Mouse (Mus musculus) forebrain, embryonic 10.5 days (tissue): ENCODE results near the gene Ttc9c. TPM values are rescaled to one million over a fixed set of nuclear protein-coding genes. Genes with fewer than 3 reads are reported as not detected.
A peak's percentile ranks its signal among the peaks of the same experiment; 100 is the strongest.

Source experiments
- DNase-seq: peaks from one replicate; pipeline ENCODE4 v3.0.0-alpha.2; 2017; ENCODE audit warnings: low spot score; ENCODE audit errors: extremely low spot score
- H3K27ac ChIP-seq: fragments of 300-500 bp; sonication (generic); 2 replicates; pipeline ENCODE4 v1.5.1; 2016; ENCODE audit warnings: mild to moderate bottlenecking
- H3K27me3 ChIP-seq: fragments of 300-500 bp; sonication (generic); 2 replicates; pipeline ENCODE4 v1.6.1; 2016; ENCODE audit warnings: mild to moderate bottlenecking; ENCODE audit not compliant: poor library complexity, severe bottlenecking
- H3K36me3 ChIP-seq: fragments of 300-500 bp; sonication (generic); replicated peaks from 2 replicates; pipeline ENCODE4 v1.6.1; 2016; ENCODE audit warnings: mild to moderate bottlenecking, moderate library complexity
- H3K4me1 ChIP-seq: fragments of 300-500 bp; sonication (generic); 2 replicates; pipeline ENCODE4 v1.6.1; 2016
- H3K4me3 ChIP-seq: fragments of 300-500 bp; sonication (generic); 2 replicates; pipeline ENCODE4 v1.5.1; 2016; ENCODE audit warnings: mild to moderate bottlenecking, moderate library complexity
- H3K9me3 ChIP-seq: fragments of 300-500 bp; sonication (generic); 2 replicates; pipeline ENCODE4 v1.6.1; 2016; ENCODE audit warnings: mild to moderate bottlenecking, moderate library complexity
- WGBS: fragments of 180-500 bp; shearing (Covaris S2); methylation state at CpG from one replicate; pipeline ENCODE4 v1.1.7; 2016; 5-methylcytosine and 5-hydroxymethylcytosine counted together
- polyA plus RNA-seq: library from polyadenylated mRNA; unstranded; fragments of >200 nt; fragmentation: Nextera tagmentation; extraction: Ambion mirVana; gene quantifications from 2 replicates; pipeline ENCODE4 v1.2.1, GENCODE M21; 2016

The Ttc9c gene
- polyA plus RNA-seq, 1 experiment from 2014 or later = 85.5 TPM

- Histone ChIP-seq H3K9me3 (no peaks in the 10 kb centered on the region), H3K36me3 (peaks cover 40% of the 10 kb centered on the region), H3K4me1 (peaks cover 25% of the 10 kb centered on the region), H3K27ac (peak overlapping the region; percentile 40; the same call in 1 of the 2 replicates), H3K4me3 (no peak overlapping the region), H3K27me3 (no peaks in the 10 kb centered on the region)
- DNase-seq = no peak
- 61% methylated on average over 1 of the region's 1 CpGs for WGBS
Measured at GRCm38 (mm10) chr19:8789171-8789570, 30.0 kb downstream of the Ttc9c start.

- Histone ChIP-seq H3K27ac (peak overlapping the region; percentile 40; the same call in 1 of the 2 replicates), H3K36me3 (peaks cover 40% of the 10 kb centered on the region), H3K4me1 (peaks cover 25% of the 10 kb centered on the region), H3K9me3 (no peaks in the 10 kb centered on the region), H3K27me3 (no peaks in the 10 kb centered on the region), H3K4me3 (no peak overlapping the region)
- DNase-seq = peak; percentile 21
- WGBS = 21% methylated on average over 3 of the region's 3 CpGs
Measured at GRCm38 (mm10) chr19:8788521-8788920, 30.6 kb downstream of the Ttc9c start.

- Histone ChIP-seq H3K36me3 (peaks cover 43% of the 10 kb centered on the region), H3K9me3 (no peaks in the 10 kb centered on the region), H3K4me3 (peak within 1 kb of the TSS; percentile 73), H3K27ac (peak within 1 kb of the TSS; percentile 89), H3K27me3 (no peaks in the 10 kb centered on the region), H3K4me1 (peaks cover 25% of the 10 kb centered on the region)
- DNase-seq = peak; percentile 90
- 1% methylated on average over 32 of the region's 32 CpGs for WGBS
Measured at GRCm38 (mm10) chr19:8786008-8786781, 32.9 kb downstream of the Ttc9c start, which contains the start of gene Taf6l. Gene Taf6l (minus strand): TSS chr19:8786417.

GRCm38 (mm10) chr19:8774951-8775421 is 44.1 kb downstream of the Ttc9c start:
- 8% methylated on average over 20 of the region's 20 CpGs for WGBS
- peaks cover 70% of the 10 kb centered on the region for H3K36me3 ChIP-seq
- DNase-seq = peak; percentile 31

GRCm38 (mm10) chr19:8774086-8774835 is 44.9 kb downstream of the Ttc9c start, which contains the start of gene Tmem179b:
Gene Tmem179b (minus strand): TSS chr19:8774467.
- Histone ChIP-seq H3K4me1 (peaks cover 52% of the 10 kb centered on the region), H3K27me3 (no peaks in the 10 kb centered on the region), H3K4me3 (peak within 1 kb of the TSS; percentile 88), H3K9me3 (no peaks in the 10 kb centered on the region), H3K36me3 (peaks cover 72% of the 10 kb centered on the region), H3K27ac (peak within 1 kb of the TSS; percentile 98)
- WGBS = under 1% methylated on average over 68 of the region's 68 CpGs
- DNase-seq = peak; percentile 97

More at GRCm38 (mm10) chr19:8774951-8775421, 44.1 kb downstream of the Ttc9c start:
- H3K27ac ChIP-seq = peak overlapping the region; percentile 98
- H3K4me3 ChIP-seq = peak overlapping the region; percentile 88
- no peaks in the 10 kb centered on the region for H3K9me3 ChIP-seq
- H3K27me3 ChIP-seq = no peaks in the 10 kb centered on the region
- peaks cover 52% of the 10 kb centered on the region for H3K4me1 ChIP-seq

- 69% methylated on average over 6 of the region's 6 CpGs for WGBS
- Histone ChIP-seq H3K4me1 (peaks cover 52% of the 10 kb centered on the region), H3K4me3 (peak overlapping the region; percentile 88), H3K9me3 (no peaks in the 10 kb centered on the region), H3K36me3 (peaks cover 73% of the 10 kb centered on the region), H3K27ac (peak overlapping the region; percentile 98), H3K27me3 (no peaks in the 10 kb centered on the region)
- DNase-seq = no peak
Measured at GRCm38 (mm10) chr19:8773409-8773808, 45.7 kb downstream of the Ttc9c start.

GRCm38 (mm10) chr19:8772996-8773395 is 46.1 kb downstream of the Ttc9c start:
- WGBS = 81% methylated on average over 5 of the region's 5 CpGs
- Histone ChIP-seq H3K27me3 (no peaks in the 10 kb centered on the region), H3K27ac (peak overlapping the region; percentile 98), H3K9me3 (no peaks in the 10 kb centered on the region), H3K36me3 (peaks cover 73% of the 10 kb centered on the region), H3K4me1 (peaks cover 52% of the 10 kb centered on the region), H3K4me3 (peak overlapping the region; percentile 88)
- peak; percentile 25 for DNase-seq

- Histone ChIP-seq H3K36me3 (peaks cover 79% of the 10 kb centered on the region), H3K27me3 (no peaks in the 10 kb centered on the region), H3K4me1 (peaks cover 50% of the 10 kb centered on the region), H3K4me3 (peak within 1 kb of the TSS; percentile 89), H3K9me3 (peaks cover 2% of the 10 kb centered on the region), H3K27ac (peak within 1 kb of the TSS; percentile 98)
- WGBS = 23% methylated on average over 29 of the region's 29 CpGs
- DNase-seq = peak; percentile 83
Measured at GRCm38 (mm10) chr19:8770567-8771270, 48.4 kb downstream of the Ttc9c start, which contains the start of gene Tmem223. Gene Tmem223 (plus strand): TSS chr19:8770996.

GRCm38 (mm10) chr19:8765562-8765961 is 53.6 kb downstream of the Ttc9c start:
- Histone ChIP-seq H3K27me3 (no peaks in the 10 kb centered on the region), H3K36me3 (peaks cover 100% of the 10 kb centered on the region), H3K27ac (no peak overlapping the region), H3K4me3 (no peak overlapping the region; the same call in 1 of the 2 replicates), H3K4me1 (peaks cover 4% of the 10 kb centered on the region), H3K9me3 (peaks cover 16% of the 10 kb centered on the region)
- WGBS = 93% methylated on average over 9 of the region's 9 CpGs
- DNase-seq = no peak

GRCm38 (mm10) chr19:8763276-8763675 is 55.9 kb downstream of the Ttc9c start:
- Histone ChIP-seq H3K4me1 (peaks cover 7% of the 10 kb centered on the region), H3K9me3 (peaks cover 16% of the 10 kb centered on the region), H3K36me3 (peaks cover 85% of the 10 kb centered on the region), H3K27me3 (no peaks in the 10 kb centered on the region), H3K27ac (no peak overlapping the region), H3K4me3 (no peak overlapping the region)
- DNase-seq = no peak
- 96% methylated on average over 4 of the region's 4 CpGs for WGBS

- Histone ChIP-seq H3K27me3 (no peaks in the 10 kb centered on the region), H3K27ac (no peak overlapping the region), H3K9me3 (peaks cover 14% of the 10 kb centered on the region), H3K4me1 (peaks cover 24% of the 10 kb centered on the region), H3K4me3 (no peak overlapping the region), H3K36me3 (peaks cover 62% of the 10 kb centered on the region)
- DNase-seq = no peak
- 87% methylated on average over 2 of the region's 2 CpGs for WGBS
Measured at GRCm38 (mm10) chr19:8760757-8761156, 58.4 kb downstream of the Ttc9c start.
